Mouse (Mus musculus) testis, postnatal 10 days (tissue): ENCODE results near the gene Pnma1.

Experiments
- DNase-seq: peaks from one replicate; pipeline ENCODE4 v3.0.0; 2021; ENCODE audit warnings: low spot score

The Pnma1 gene

GRCm38 (mm10) chr12:84178052-84178451, 29.8 kb upstream of the Pnma1 start:
- DNase-seq = no peak

GRCm38 (mm10) chr12:84176886-84177765, 28.8 kb upstream of the Pnma1 start:
- no peak for DNase-seq

GRCm38 (mm10) chr12:84176126-84176769, 28.0 kb upstream of the Pnma1 start:
- DNase-seq = no peak

- DNase-seq = peak; percentile 87
Measured at GRCm38 (mm10) chr12:84175659-84176061, 27.4 kb upstream of the Pnma1 start.

GRCm38 (mm10) chr12:84174871-84175270, 26.6 kb upstream of the Pnma1 start:
- no peak for DNase-seq

- DNase-seq = no peak
Measured at GRCm38 (mm10) chr12:84174190-84174811, 26.0 kb upstream of the Pnma1 start.

GRCm38 (mm10) chr12:84173309-84173915, 25.1 kb upstream of the Pnma1 start:
- no peak for DNase-seq

- no peak for DNase-seq
Measured at GRCm38 (mm10) chr12:84172862-84173261, 24.6 kb upstream of the Pnma1 start.

- no peak for DNase-seq
Measured at GRCm38 (mm10) chr12:84172216-84172615, 23.9 kb upstream of the Pnma1 start.

- no peak for DNase-seq
Measured at GRCm38 (mm10) chr12:84170610-84171009, 22.3 kb upstream of the Pnma1 start.

- DNase-seq = no peak
Measured at GRCm38 (mm10) chr12:84165631-84166373, 17.5 kb upstream of the Pnma1 start.

- DNase-seq = no peak
Measured at GRCm38 (mm10) chr12:84163586-84164110, 15.4 kb upstream of the Pnma1 start.

GRCm38 (mm10) chr12:84163133-84163532, 14.8 kb upstream of the Pnma1 start:
- peak; percentile 60 for DNase-seq

GRCm38 (mm10) chr12:84161616-84162433, 13.5 kb upstream of the Pnma1 start:
- DNase-seq = peak; percentile 48

- peak; percentile 50 for DNase-seq
Measured at GRCm38 (mm10) chr12:84161116-84161515, 12.8 kb upstream of the Pnma1 start.

- no peak for DNase-seq
Measured at GRCm38 (mm10) chr12:84160491-84160890, 12.2 kb upstream of the Pnma1 start.

- DNase-seq = no peak
Measured at GRCm38 (mm10) chr12:84158156-84158555, 9.9 kb upstream of the Pnma1 start.

GRCm38 (mm10) chr12:84156210-84156609, 7.9 kb upstream of the Pnma1 start:
- DNase-seq = no peak

- no peak for DNase-seq
Measured at GRCm38 (mm10) chr12:84155523-84155871, 7.2 kb upstream of the Pnma1 start.

GRCm38 (mm10) chr12:84154786-84155522, 6.7 kb upstream of the Pnma1 start:
- peak; percentile 65 for DNase-seq
